9 mouse cellular contexts compared by ENCODE assay signal in genomic region chr13:100831123-100831522, GRCm38 (mm10). TPM values are rescaled to one million over a fixed set of nuclear protein-coding genes. Genes with fewer than 3 reads are reported as not detected.
DNase-seq lines count a peak whose midpoint lies in the region; ATAC-seq and TF ChIP-seq lines count a peak whose summit lies in the region.
"Had no signal": no experiment of that assay in that cellular context is flagged by ENCODE, and none has a peak within 500 bp of the region (broad histone marks: within the 10 kb centered on the region; RNA-seq: fewer than 3 reads in every experiment).

No protein-coding gene starts in this region.

- H3K4me2 ChIP-seq in heart, embryonic 11.5 days, result peak overlapping the region; percentile 89
- H3K4me2 ChIP-seq in midbrain, embryonic 11.5 days, result no peak overlapping the region
- no peak overlapping the region for H3K4me2 ChIP-seq in midbrain, embryonic 14.5 days (ENCODE audit: low read length)
- H3K4me2 ChIP-seq in hindbrain, postnatal 0 days (ENCODE audit: low read depth, low read length), result peak overlapping the region; percentile 90

- H3K9ac ChIP-seq in heart, embryonic 11.5 days (ENCODE audit: low read depth, low read length), result no peak overlapping the region
- no peak overlapping the region for H3K9ac ChIP-seq in midbrain, embryonic 11.5 days (ENCODE audit: low read length)
- H3K9ac ChIP-seq in midbrain, embryonic 14.5 days (replicated peaks; ENCODE audit: low read length), result no peak overlapping the region
- no peak overlapping the region for H3K9ac ChIP-seq in hindbrain, postnatal 0 days (replicated peaks; ENCODE audit: low read length)

- TF ChIP-seq POLR2A in small intestine, adult 2 months (IDR thresholded peaks at IDR 0.05; ENCODE audit: low read depth, low read length), result no peak

- TF ChIP-seq CTCF in hindbrain, postnatal 0 days (IDR thresholded peaks at IDR 0.05; ENCODE audit: low read depth), result no peak
- TF ChIP-seq CTCF in small intestine, adult 2 months (IDR thresholded peaks at IDR 0.05; ENCODE audit: extremely low read depth, insufficient read length, insufficient replicate concordance, low read depth, low read length), result no peak

- no peaks in the 10 kb centered on the region for H3K9me3 ChIP-seq in heart, embryonic 11.5 days (replicated peaks; ENCODE audit: control insufficient read depth, low read length)
- no peaks in the 10 kb centered on the region for H3K9me3 ChIP-seq in midbrain, embryonic 11.5 days (ENCODE audit: control insufficient read depth, low read length)
- no peaks in the 10 kb centered on the region for H3K9me3 ChIP-seq in midbrain, embryonic 14.5 days (ENCODE audit: control insufficient read depth, low read length)
- H3K9me3 ChIP-seq in hindbrain, postnatal 0 days (ENCODE audit: low read length), result no peaks in the 10 kb centered on the region

- intact Hi-C loops in heart, postnatal 14 days (cut with DNase I), result loop anchor here (5.0 kb wide), 1 partner anchor 99 kb away; the partner anchor contains the start of gene Cdk7

- H3K4me1 ChIP-seq in heart, embryonic 11.5 days (ENCODE audit: control insufficient read depth, insufficient read depth, low read length), result peaks cover 10% of the 10 kb centered on the region
- H3K4me1 ChIP-seq in midbrain, embryonic 11.5 days (ENCODE audit: control insufficient read depth, insufficient read depth, low read length), result peaks cover 8% of the 10 kb centered on the region; the same call in 1 of the 2 replicates
- H3K4me1 ChIP-seq in midbrain, embryonic 14.5 days (ENCODE audit: control insufficient read depth, insufficient read depth, low read length), result peaks cover 16% of the 10 kb centered on the region
- peaks cover 13% of the 10 kb centered on the region for H3K4me1 ChIP-seq in hindbrain, postnatal 0 days (ENCODE audit: insufficient read depth, low read length)
- H3K4me1 ChIP-seq in small intestine, adult 2 months (ENCODE audit: control insufficient read depth, insufficient read depth, insufficient read length, low read length), result peaks cover 3% of the 10 kb centered on the region

- 86% methylated on average over 6 of the region's 6 CpGs for WGBS in heart, embryonic 11.5 days (ENCODE audit: insufficient replicate concordance)
- 88% methylated on average over 6 of the region's 6 CpGs for WGBS in midbrain, embryonic 11.5 days
- WGBS in midbrain, embryonic 14.5 days, result 87% methylated on average over 6 of the region's 6 CpGs
- 88% methylated on average over 6 of the region's 6 CpGs for WGBS in hindbrain, postnatal 0 days
- 60% methylated on average over 6 of the region's 6 CpGs for WGBS in small intestine, adult 2 months

- no peak overlapping the region for H3K4me3 ChIP-seq in heart, embryonic 11.5 days (ENCODE audit: low read depth, low read length)
- H3K4me3 ChIP-seq in midbrain, embryonic 11.5 days (ENCODE audit: low read depth, low read length), result no peak overlapping the region
- H3K4me3 ChIP-seq in midbrain, embryonic 14.5 days (replicated peaks; ENCODE audit: low read depth, low read length), result no peak overlapping the region
- peak overlapping the region; percentile 96; the same call in 1 of the 2 replicates for H3K4me3 ChIP-seq in hindbrain, postnatal 0 days (ENCODE audit: low read length)
- H3K4me3 ChIP-seq in small intestine, adult 2 months (ENCODE audit: low read depth, low read length), result peak overlapping the region; percentile 41

- no peak for DNase-seq in heart, postnatal 14 days
- peak; percentile 75 for DNase-seq in midbrain, embryonic 11.5 days (ENCODE audit: low spot score, missing footprints)
- DNase-seq in midbrain, embryonic 14.5 days, result no peak
- DNase-seq in hindbrain, postnatal 0 days (ENCODE audit: low spot score), result no peak
- no peak for DNase-seq in c-Kit-positive CD71-positive TER-119-positive erythroid progenitor cells, embryonic 14.5 days (ENCODE audit: low spot score)
- DNase-seq in urinary bladder, postnatal 14 days (ENCODE audit: low spot score), result no peak
- DNase-seq: adrenal gland, postnatal 10 days had no signal

- H3K27ac ChIP-seq in heart, embryonic 11.5 days (ENCODE audit: low read depth, low read length), result no peak overlapping the region
- no peak overlapping the region for H3K27ac ChIP-seq in midbrain, embryonic 11.5 days (ENCODE audit: low read depth, low read length)
- no peak overlapping the region for H3K27ac ChIP-seq in midbrain, embryonic 14.5 days (replicated peaks; ENCODE audit: low read depth, low read length)
- no peak overlapping the region for H3K27ac ChIP-seq in hindbrain, postnatal 0 days
- H3K27ac ChIP-seq in small intestine, adult 2 months (ENCODE audit: insufficient read depth, low read depth, low read length), result peak overlapping the region; percentile 23; the same call in 1 of the 2 replicates

- H3K36me3 ChIP-seq in heart, embryonic 11.5 days (ENCODE audit: control insufficient read depth, insufficient read depth, low read length), result peaks cover 2% of the 10 kb centered on the region; the same call in 1 of the 2 replicates
- no peaks in the 10 kb centered on the region for H3K36me3 ChIP-seq in midbrain, embryonic 11.5 days (ENCODE audit: control insufficient read depth, insufficient read depth, low read length)
- H3K36me3 ChIP-seq in midbrain, embryonic 14.5 days (ENCODE audit: control insufficient read depth, insufficient read depth, low read length), result peaks cover 16% of the 10 kb centered on the region
- no peaks in the 10 kb centered on the region for H3K36me3 ChIP-seq in hindbrain, postnatal 0 days (ENCODE audit: insufficient read depth, low read length)
- peaks cover 16% of the 10 kb centered on the region for H3K36me3 ChIP-seq in small intestine, adult 2 months (ENCODE audit: control insufficient read depth, insufficient read depth, low read length)

- no peaks in the 10 kb centered on the region for H3K27me3 ChIP-seq in heart, embryonic 11.5 days (ENCODE audit: control insufficient read depth, insufficient read depth, low read length)
- no peaks in the 10 kb centered on the region for H3K27me3 ChIP-seq in midbrain, embryonic 11.5 days (ENCODE audit: control insufficient read depth, insufficient read depth, low read length)
- no peaks in the 10 kb centered on the region for H3K27me3 ChIP-seq in midbrain, embryonic 14.5 days (ENCODE audit: control insufficient read depth, insufficient read depth, low read length)
- H3K27me3 ChIP-seq in hindbrain, postnatal 0 days (ENCODE audit: insufficient read depth, low read length), result no peaks in the 10 kb centered on the region
- H3K27me3 ChIP-seq in small intestine, adult 2 months (ENCODE audit: control insufficient read depth, insufficient read depth, low read length), result no peaks in the 10 kb centered on the region

- ATAC-seq in heart, embryonic 11.5 days (replicated peaks; ENCODE audit: insufficient number of reproducible peaks, low FRiP score, low TSS enrichment), result no peak
- no peak for ATAC-seq in midbrain, embryonic 11.5 days (ENCODE audit: low FRiP score)
- no peak for ATAC-seq in midbrain, embryonic 14.5 days (ENCODE audit: low FRiP score, low TSS enrichment)
- ATAC-seq in hindbrain, postnatal 0 days, result no peak

RNA-seq across cellular contexts. Expression of gene Slc30a5, which starts 2.1 kb away (rescaled TPM):
- 37.7 and 42.3 TPM in 2 replicates for polyA plus RNA-seq in heart, embryonic 11.5 days (2014; fragmentation: Nextera tagmentation; extraction: Ambion mirVana)
- 10 to 100 TPM; 23.6 to 24.8 TPM for total RNA-seq in heart, postnatal 14 days (2021)
- 45.7 and 46.2 TPM in 2 replicates for polyA plus RNA-seq in midbrain, embryonic 11.5 days (2014; fragmentation: Nextera tagmentation; extraction: Ambion mirVana)
- 29.0 and 38.7 TPM in 2 replicates for polyA plus RNA-seq in midbrain, embryonic 14.5 days (2014; fragmentation: Nextera tagmentation; extraction: Ambion mirVana)
- total RNA-seq in hindbrain, postnatal 0 days (2014; rRNA removed), result 41.3 and 41.7 TPM in 2 replicates
- 24.4 and 26.3 TPM in 2 replicates for polyA plus RNA-seq in hindbrain, postnatal 0 days (2015; fragmentation: Nextera tagmentation; extraction: Ambion mirVana)
- polyA plus RNA-seq in small intestine, adult 2 months (2012; rRNA removed), result 14.0 and 24.7 TPM in 2 replicates

RNA-seq across cellular contexts. Expression of gene Ccnb1, which starts 44.8 kb away (rescaled TPM):
- polyA plus RNA-seq in heart, embryonic 11.5 days (2014; fragmentation: Nextera tagmentation; extraction: Ambion mirVana), result 239 and 248 TPM in 2 replicates
- 10 to 100 TPM in 1 of 2 experiments, 1 to 10 TPM in 1; 4.7 to 13.4 TPM for total RNA-seq in heart, postnatal 14 days (2021)
- 415 and 420 TPM in 2 replicates for polyA plus RNA-seq in midbrain, embryonic 11.5 days (2014; fragmentation: Nextera tagmentation; extraction: Ambion mirVana)
- polyA plus RNA-seq in midbrain, embryonic 14.5 days (2014; fragmentation: Nextera tagmentation; extraction: Ambion mirVana), result 31.0 and 69.9 TPM in 2 replicates
- 23.1 and 34.4 TPM in 2 replicates for total RNA-seq in hindbrain, postnatal 0 days (2014; rRNA removed)
- 37.6 and 44.8 TPM in 2 replicates for polyA plus RNA-seq in hindbrain, postnatal 0 days (2015; fragmentation: Nextera tagmentation; extraction: Ambion mirVana)
- polyA plus RNA-seq in small intestine, adult 2 months (2012; rRNA removed), result 4.3 and 11.2 TPM in 2 replicates

RNA-seq across cellular contexts. Expression of gene Cenph, which starts 55.4 kb away (rescaled TPM):
- polyA plus RNA-seq in heart, embryonic 11.5 days (2014; fragmentation: Nextera tagmentation; extraction: Ambion mirVana), result 27.0 and 31.2 TPM in 2 replicates
- total RNA-seq in heart, postnatal 14 days (2021), result under 1 TPM; 0.36 to 0.80 TPM
- polyA plus RNA-seq in midbrain, embryonic 11.5 days (2014; fragmentation: Nextera tagmentation; extraction: Ambion mirVana), result 56.2 and 60.8 TPM in 2 replicates
- polyA plus RNA-seq in midbrain, embryonic 14.5 days (2014; fragmentation: Nextera tagmentation; extraction: Ambion mirVana), result 5.1 and 8.3 TPM in 2 replicates
- 1.7 and 3.6 TPM in 2 replicates for total RNA-seq in hindbrain, postnatal 0 days (2014; rRNA removed)
- 8.4 and 9.5 TPM in 2 replicates for polyA plus RNA-seq in hindbrain, postnatal 0 days (2015; fragmentation: Nextera tagmentation; extraction: Ambion mirVana)
- 0.33 TPM in 1 of 2 replicates, not detected in the other for polyA plus RNA-seq in small intestine, adult 2 months (2012; rRNA removed)

Comparison
In these comparisons a context has a peak if more than half of its experiments do, and no peak if none do; other contexts are left out.
1. H3K4me2 ChIP-seq: peak in heart, embryonic 11.5 days (single experiment) and hindbrain, postnatal 0 days (single experiment); none in midbrain, embryonic 11.5 days (single experiment) and midbrain, embryonic 14.5 days (single experiment).
2. H3K4me3 ChIP-seq: peak in hindbrain, postnatal 0 days (single experiment) and small intestine, adult 2 months (single experiment); none in heart, embryonic 11.5 days (single experiment), midbrain, embryonic 11.5 days (single experiment) and midbrain, embryonic 14.5 days (single experiment).